Mouse (Mus musculus): Measurements from ENCODE around the gene Pxmp4.

DNA sequence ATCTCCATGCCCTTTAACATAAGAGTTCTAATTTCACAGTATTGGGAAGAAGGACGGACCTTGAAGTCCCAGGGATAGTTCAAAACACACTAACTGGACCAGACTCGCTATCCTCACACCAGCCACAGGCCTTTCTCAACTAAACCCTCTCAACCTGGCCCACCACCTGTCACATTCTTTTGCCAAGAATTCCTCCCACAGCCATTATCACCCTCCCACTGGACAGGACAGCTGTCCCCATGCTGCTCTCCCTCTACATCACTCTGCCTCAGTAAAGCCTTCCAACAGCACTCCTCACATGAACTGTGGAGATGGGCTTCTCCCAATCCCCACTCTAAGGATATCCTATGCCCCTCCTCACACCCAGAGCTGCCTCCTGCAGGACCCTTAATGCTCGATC, 37.9 kb downstream of the Pxmp4 start:
- TF ChIP-seq CTCF (IDR thresholded peaks at IDR 0.05; ENCODE audit: borderline replicate concordance, insufficient read depth, low read length) (no peak), POLR2A (IDR thresholded peaks at IDR 0.05; ENCODE audit: low read depth, low read length) (no peak)

Data from embryonic fibroblast, embryonic 13.5 days (primary cell).